Mouse (Mus musculus): Measurements from ENCODE around the gene Mecr. TPM values are rescaled to one million over a fixed set of nuclear protein-coding genes. Genes with fewer than 3 reads are reported as not detected.
"Not testable (repeated sequence)": the region's sequence is repeated elsewhere in the genome, so short reads cannot be mapped to it uniquely, and the experiment has no call there.

Gene Mecr
- polyA plus RNA-seq, 2 experiments = 39.4 to 41.6 TPM

DNA sequence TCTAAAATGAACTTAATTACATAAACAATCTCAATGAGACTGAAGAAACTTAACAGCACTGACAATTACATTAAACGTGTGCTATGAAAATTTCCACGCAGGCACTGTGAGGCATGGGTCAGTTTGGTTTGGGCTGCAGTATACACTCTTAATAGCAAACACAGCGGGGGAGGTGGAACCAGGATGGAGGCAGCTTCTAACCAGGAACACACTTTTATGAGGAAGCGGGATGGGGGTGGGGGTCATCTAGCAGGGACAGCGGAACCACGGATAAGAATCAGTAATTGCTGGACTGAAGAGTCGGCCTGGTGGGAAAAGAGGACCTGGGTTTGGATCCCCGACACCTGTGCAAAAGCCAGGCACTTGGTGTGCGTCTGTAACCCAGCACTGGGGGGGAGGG is 39.4 kb upstream of the Mecr start:
- 39% methylated on average over 9 of the region's 9 CpGs for WGBS

DNA sequence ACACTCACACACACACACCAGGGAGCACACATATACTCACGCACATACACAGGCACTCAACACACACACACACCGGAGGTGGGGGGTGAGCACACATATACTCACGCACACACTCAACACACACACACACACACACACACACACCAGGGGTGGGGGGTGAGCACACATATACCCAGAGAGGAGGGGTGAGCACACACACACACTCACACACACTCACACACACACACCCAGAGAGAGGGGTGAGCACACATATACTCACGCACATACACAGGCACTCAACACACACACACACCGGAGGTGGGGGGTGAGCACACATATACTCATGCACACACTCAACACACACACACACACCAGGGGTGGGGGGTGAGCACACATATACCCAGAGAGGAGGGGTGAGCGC is 38.5 kb upstream of the Mecr start:
- not testable (repeated sequence) for H3K4me3 ChIP-seq (replicated peaks; ENCODE audit: low read length); H3K4me1 ChIP-seq (ENCODE audit: control insufficient read depth, insufficient read depth, low read length); H3K27me3 ChIP-seq (ENCODE audit: control insufficient read depth, insufficient read depth, low read length); H3K9me3 ChIP-seq (ENCODE audit: control insufficient read depth, low read length); DNase-seq (ENCODE audit: low spot score); H3K27ac ChIP-seq (replicated peaks; ENCODE audit: low read depth, low read length); ATAC-seq (ENCODE audit: low FRiP score, low read depth); H3K36me3 ChIP-seq (ENCODE audit: control insufficient read depth, insufficient read depth, low read length); H3K4me2 ChIP-seq (replicated peaks; ENCODE audit: low read depth, low read length, severe bottlenecking); H3K9ac ChIP-seq (ENCODE audit: low read depth, low read length, severe bottlenecking)
- 96% methylated on average over 5 of the region's 6 CpGs for WGBS

More for the DNA sequence above, 39.4 kb upstream of the Mecr start:
- H3K36me3 ChIP-seq (ENCODE audit: control insufficient read depth, insufficient read depth, low read length) = peaks cover 6% of the 10 kb centered on the region; the same call in 1 of the 2 replicates
- no peaks in the 10 kb centered on the region for H3K27me3 ChIP-seq (ENCODE audit: control insufficient read depth, insufficient read depth, low read length)
- H3K9me3 ChIP-seq (ENCODE audit: control insufficient read depth, low read length) = no peaks in the 10 kb centered on the region
- no peak overlapping the region for H3K4me3 ChIP-seq (replicated peaks; ENCODE audit: low read length)
- H3K27ac ChIP-seq (replicated peaks; ENCODE audit: low read depth, low read length) = no peak overlapping the region
- no peak for TF ChIP-seq POLR2A (IDR thresholded peaks at IDR 0.05; ENCODE audit: borderline replicate concordance, extremely low read depth, insufficient read depth, insufficient read length)
- peaks cover 7% of the 10 kb centered on the region; the same call in 1 of the 2 replicates for H3K4me1 ChIP-seq (ENCODE audit: control insufficient read depth, insufficient read depth, low read length)
- no peak for DNase-seq (ENCODE audit: low spot score)
- ATAC-seq (ENCODE audit: low FRiP score, low read depth) = no peak
- H3K4me2 ChIP-seq (replicated peaks; ENCODE audit: low read depth, low read length, severe bottlenecking) = no peak overlapping the region
- H3K9ac ChIP-seq (ENCODE audit: low read depth, low read length, severe bottlenecking) = no peak overlapping the region

DNA sequence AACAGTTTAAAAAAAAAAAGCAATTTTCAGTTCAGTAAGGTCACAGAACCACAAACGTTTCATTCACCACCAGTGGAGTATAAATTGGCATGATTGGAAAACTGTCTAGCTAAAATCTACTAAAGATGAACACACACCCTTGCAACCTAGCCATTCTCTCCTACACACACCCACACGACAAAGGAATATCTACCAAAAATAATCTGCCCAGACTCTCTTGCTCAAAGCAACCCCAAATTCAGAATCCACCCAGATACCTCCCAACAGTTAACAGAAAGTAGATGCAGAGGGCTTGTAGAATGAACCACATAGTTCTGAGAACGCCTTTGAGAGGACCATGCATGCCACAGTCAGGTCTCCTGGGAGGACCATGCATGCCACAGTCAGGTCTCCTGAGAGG is 38.0 kb upstream of the Mecr start:
- Histone ChIP-seq H3K27ac (replicated peaks; ENCODE audit: low read depth, low read length) (no peak overlapping the region), H3K4me1 (ENCODE audit: control insufficient read depth, insufficient read depth, low read length) (peaks cover 7% of the 10 kb centered on the region; the same call in 1 of the 2 replicates), H3K27me3 (ENCODE audit: control insufficient read depth, insufficient read depth, low read length) (no peaks in the 10 kb centered on the region), H3K36me3 (ENCODE audit: control insufficient read depth, insufficient read depth, low read length) (peaks cover 6% of the 10 kb centered on the region; the same call in 1 of the 2 replicates), H3K9me3 (ENCODE audit: control insufficient read depth, low read length) (no peaks in the 10 kb centered on the region), H3K4me3 (replicated peaks; ENCODE audit: low read length) (no peak overlapping the region), H3K4me2 (replicated peaks; ENCODE audit: low read depth, low read length, severe bottlenecking) (no peak overlapping the region), H3K9ac (ENCODE audit: low read depth, low read length, severe bottlenecking) (no peak overlapping the region)
- ATAC-seq (ENCODE audit: low FRiP score, low read depth) = no peak
- no peak for TF ChIP-seq POLR2A (IDR thresholded peaks at IDR 0.05; ENCODE audit: borderline replicate concordance, extremely low read depth, insufficient read depth, insufficient read length)
- DNase-seq (ENCODE audit: low spot score) = no peak
- 70% methylated on average over 3 of the region's 3 CpGs for WGBS

DNA sequence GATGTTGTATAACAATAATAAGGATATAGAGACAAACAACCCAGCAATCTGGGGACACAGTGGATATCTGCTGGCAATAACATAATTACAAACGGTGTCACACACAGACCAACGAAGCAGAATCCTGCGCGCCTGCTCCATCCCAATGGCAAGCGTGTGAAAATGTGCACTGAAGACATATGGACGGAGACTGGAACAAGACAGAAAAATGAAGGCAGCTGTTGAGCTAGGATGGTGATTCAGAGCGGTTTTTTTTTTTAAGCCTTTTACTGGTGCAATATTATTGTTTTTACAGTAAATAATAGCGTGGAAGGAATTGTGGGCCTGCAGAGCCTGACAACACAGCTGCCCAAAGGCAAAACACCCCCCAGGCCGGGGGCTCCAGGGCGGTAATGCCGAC is 30.8 kb upstream of the Mecr start:
- no peaks in the 10 kb centered on the region for H3K9me3 ChIP-seq (ENCODE audit: control insufficient read depth, low read length)
- TF ChIP-seq POLR2A (IDR thresholded peaks at IDR 0.05; ENCODE audit: borderline replicate concordance, extremely low read depth, insufficient read depth, insufficient read length) = no peak
- H3K9ac ChIP-seq (ENCODE audit: low read depth, low read length, severe bottlenecking) = no peak overlapping the region
- DNase-seq (ENCODE audit: low spot score) (no peak), ATAC-seq (ENCODE audit: low FRiP score, low read depth) (no peak)
- H3K4me2 ChIP-seq (replicated peaks; ENCODE audit: low read depth, low read length, severe bottlenecking) = no peak overlapping the region
- H3K27ac ChIP-seq (replicated peaks; ENCODE audit: low read depth, low read length) = no peak overlapping the region
- H3K4me3 ChIP-seq (replicated peaks; ENCODE audit: low read length) = no peak overlapping the region
- H3K4me1 ChIP-seq (ENCODE audit: control insufficient read depth, insufficient read depth, low read length) = no peaks in the 10 kb centered on the region
- no peaks in the 10 kb centered on the region for H3K27me3 ChIP-seq (ENCODE audit: control insufficient read depth, insufficient read depth, low read length)
- no peaks in the 10 kb centered on the region for H3K36me3 ChIP-seq (ENCODE audit: control insufficient read depth, insufficient read depth, low read length)
- 80% methylated on average over 11 of the region's 11 CpGs for WGBS

DNA sequence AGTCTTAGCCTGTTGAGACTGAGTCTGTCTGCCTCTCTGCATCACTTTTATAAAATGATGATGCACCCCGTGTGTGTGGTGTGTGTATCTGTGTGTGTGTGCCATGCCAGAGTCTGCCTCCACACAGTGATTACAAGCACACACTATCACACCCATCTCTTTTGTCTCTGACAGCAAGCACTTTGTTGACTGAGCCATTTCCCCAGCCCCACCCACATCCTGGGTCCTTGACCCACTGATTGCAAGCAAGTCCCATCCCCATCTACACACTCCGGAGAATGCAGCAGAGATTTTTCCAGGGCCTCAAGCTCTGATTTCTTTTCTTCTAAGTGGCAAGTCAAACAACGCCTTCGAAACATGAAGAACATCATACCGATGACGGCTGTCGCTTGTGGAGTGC is 29.5 kb upstream of the Mecr start:
- no peak for ATAC-seq (ENCODE audit: low FRiP score, low read depth)
- DNase-seq (ENCODE audit: low spot score) = no peak

DNA sequence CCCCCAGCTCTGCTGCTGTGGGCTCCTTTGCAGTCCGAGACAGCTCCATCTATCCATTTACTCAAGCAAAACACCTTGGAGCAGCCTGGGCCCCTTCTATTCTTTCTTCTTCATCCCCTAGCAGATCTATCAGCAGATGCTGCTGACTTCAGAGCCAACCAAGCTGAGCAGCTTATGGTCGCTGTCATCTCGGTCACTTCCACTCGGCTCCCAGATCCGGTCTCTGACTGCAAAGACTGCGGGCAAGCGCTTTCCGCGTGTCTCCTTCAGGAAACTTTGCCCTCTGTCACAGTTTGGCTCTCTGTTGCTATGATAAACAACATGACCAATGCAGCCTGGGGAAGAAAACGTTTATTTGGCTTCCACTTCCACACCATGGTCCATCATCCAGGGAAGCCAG is 28.4 kb upstream of the Mecr start:
- no peak overlapping the region for H3K4me2 ChIP-seq (replicated peaks; ENCODE audit: low read depth, low read length, severe bottlenecking)
- H3K9ac ChIP-seq (ENCODE audit: low read depth, low read length, severe bottlenecking) = no peak overlapping the region
- no peak for ATAC-seq (ENCODE audit: low FRiP score, low read depth)
- no peak for DNase-seq (ENCODE audit: low spot score)
- no peaks in the 10 kb centered on the region for H3K27me3 ChIP-seq (ENCODE audit: control insufficient read depth, insufficient read depth, low read length)
- H3K4me1 ChIP-seq (ENCODE audit: control insufficient read depth, insufficient read depth, low read length) = 0 out of 2 replicates have a peak, but pooled peaks cover 2% of the 10 kb centered on the region
- no peaks in the 10 kb centered on the region for H3K9me3 ChIP-seq (ENCODE audit: control insufficient read depth, low read length)
- H3K36me3 ChIP-seq (ENCODE audit: control insufficient read depth, insufficient read depth, low read length) = no peaks in the 10 kb centered on the region; the same call in 1 of the 2 replicates
- H3K27ac ChIP-seq (replicated peaks; ENCODE audit: low read depth, low read length) = no peak overlapping the region
- no peak overlapping the region for H3K4me3 ChIP-seq (replicated peaks; ENCODE audit: low read length)
- no peak for TF ChIP-seq POLR2A (IDR thresholded peaks at IDR 0.05; ENCODE audit: borderline replicate concordance, extremely low read depth, insufficient read depth, insufficient read length)
- 85% methylated on average over 10 of the region's 10 CpGs for WGBS

More for the DNA sequence above, 29.5 kb upstream of the Mecr start:
- Histone ChIP-seq H3K36me3 (ENCODE audit: control insufficient read depth, insufficient read depth, low read length) (no peaks in the 10 kb centered on the region), H3K4me2 (replicated peaks; ENCODE audit: low read depth, low read length, severe bottlenecking) (no peak overlapping the region), H3K27me3 (ENCODE audit: control insufficient read depth, insufficient read depth, low read length) (no peaks in the 10 kb centered on the region), H3K4me3 (replicated peaks; ENCODE audit: low read length) (no peak overlapping the region), H3K4me1 (ENCODE audit: control insufficient read depth, insufficient read depth, low read length) (0 out of 2 replicates have a peak, but pooled peaks cover 1% of the 10 kb centered on the region), H3K9ac (ENCODE audit: low read depth, low read length, severe bottlenecking) (no peak overlapping the region), H3K27ac (replicated peaks; ENCODE audit: low read depth, low read length) (no peak overlapping the region), H3K9me3 (ENCODE audit: control insufficient read depth, low read length) (no peaks in the 10 kb centered on the region)
- no peak for TF ChIP-seq POLR2A (IDR thresholded peaks at IDR 0.05; ENCODE audit: borderline replicate concordance, extremely low read depth, insufficient read depth, insufficient read length)
- WGBS = 93% methylated on average over 7 of the region's 7 CpGs
